Mouse (Mus musculus) ovary, adult 18-20 months (tissue): ENCODE measurements around the gene Strn4.

Experiments used
- DNase-seq: peaks from one replicate; pipeline ENCODE4 v3.0.0; 2022; ENCODE audit warnings: low spot score, mixed read lengths

The Strn4 gene

GRCm38 (mm10) chr7:16815351-16815941, at the start of gene Strn4:
Gene Strn4, plus strand, starts transcription at chr7:16815889.
- DNase-seq = no peak

- no peak for DNase-seq
Measured at GRCm38 (mm10) chr7:16766443-16766842, 49.2 kb upstream of the Strn4 start.

DNA sequence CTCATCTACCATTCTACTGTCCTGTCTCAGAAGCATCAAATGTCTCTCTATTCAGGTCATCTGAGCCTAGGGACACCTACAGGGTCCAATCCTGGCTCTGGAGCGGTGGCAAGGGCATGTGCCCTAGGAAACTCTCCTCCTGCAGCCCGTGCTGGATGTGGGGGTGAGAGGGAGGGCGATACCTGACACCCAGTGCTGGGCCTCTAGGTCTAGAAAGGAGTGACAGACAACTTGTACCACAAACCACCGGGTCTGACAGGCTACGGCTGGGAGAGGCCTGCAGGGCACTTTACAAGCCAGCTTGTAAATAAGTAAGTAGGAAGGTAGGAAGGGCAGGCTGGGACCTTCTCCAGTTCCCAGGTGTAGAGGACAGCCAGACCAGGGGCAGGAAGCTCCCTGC, 39.8 kb upstream of the Strn4 start:
- DNase-seq = no peak

DNA sequence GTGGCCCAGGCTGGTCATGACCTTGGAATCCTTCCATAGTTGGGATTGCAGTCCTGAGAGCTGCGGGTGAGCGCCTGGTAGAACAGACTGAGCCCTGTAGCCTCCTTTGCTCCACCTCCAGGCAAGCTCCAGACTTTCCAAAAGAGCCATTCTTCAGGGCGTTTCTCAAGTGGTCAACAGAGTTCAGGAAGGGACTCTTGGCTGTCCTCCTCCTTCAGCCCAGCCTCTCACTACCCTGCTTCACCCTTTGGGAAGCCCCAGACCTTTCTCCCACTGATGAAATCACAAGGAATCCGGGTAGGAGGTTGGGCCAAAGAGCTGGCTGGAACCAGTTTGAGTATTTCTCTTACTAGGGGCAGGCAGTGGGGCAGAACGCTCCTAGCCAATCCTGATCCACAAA, 35.6 kb upstream of the Strn4 start:
- DNase-seq = peak; percentile 39

- DNase-seq = peak; percentile 83
Measured at GRCm38 (mm10) chr7:16780825-16781554, 34.7 kb upstream of the Strn4 start, which contains the start of gene Slc1a5. Gene Slc1a5, plus strand, starts transcription at chr7:16781340.

DNA sequence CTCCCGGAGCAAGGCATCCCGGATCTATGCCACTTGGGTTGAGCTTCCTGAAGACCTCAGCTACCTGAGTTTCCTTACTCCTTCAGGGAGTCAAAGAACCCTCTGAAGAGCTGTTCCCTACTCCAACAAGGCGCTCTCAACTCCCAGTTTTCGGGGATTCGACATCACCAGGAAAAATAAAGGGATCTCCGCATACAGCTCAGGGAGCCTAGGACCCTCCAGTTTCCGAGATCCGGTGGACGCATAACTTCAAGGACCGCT, 34.2 kb upstream of the Strn4 start:
- no peak for DNase-seq

DNA sequence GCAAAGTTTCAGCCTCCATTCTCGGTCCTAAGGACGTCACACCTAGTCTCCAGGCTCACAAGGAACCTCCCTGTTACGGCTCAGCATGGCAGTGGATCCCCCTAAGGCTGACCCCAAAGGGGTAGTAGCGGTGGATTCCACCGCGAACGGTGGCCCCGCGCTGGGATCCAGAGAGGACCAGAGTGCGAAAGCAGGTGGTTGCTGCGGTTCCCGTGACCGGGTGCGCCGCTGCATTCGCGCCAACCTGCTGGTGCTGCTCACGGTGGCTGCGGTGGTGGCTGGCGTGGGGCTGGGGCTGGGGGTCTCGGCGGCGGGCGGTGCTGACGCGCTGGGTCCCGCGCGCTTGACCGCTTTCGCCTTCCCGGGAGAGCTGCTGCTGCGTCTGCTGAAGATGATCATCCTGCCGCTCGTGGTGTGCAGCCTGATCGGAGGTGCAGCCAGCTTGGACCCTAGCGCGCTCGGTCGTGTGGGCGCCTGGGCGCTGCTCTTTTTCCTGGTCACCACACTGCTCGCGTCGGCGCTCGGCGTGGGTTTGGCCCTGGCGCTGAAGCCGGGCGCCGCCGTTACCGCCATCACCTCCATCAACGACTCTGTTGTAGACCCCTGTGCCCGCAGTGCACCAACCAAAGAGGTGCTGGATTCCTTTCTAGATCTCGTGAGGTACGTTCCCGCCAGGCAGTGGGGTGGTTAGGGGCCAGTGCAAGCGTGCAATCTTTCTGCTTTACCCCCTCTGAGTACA, 33.7 kb upstream of the Strn4 start:
- DNase-seq = no peak

- DNase-seq = no peak
Measured at GRCm38 (mm10) chr7:16782555-16783125, 33.0 kb upstream of the Strn4 start.

DNA sequence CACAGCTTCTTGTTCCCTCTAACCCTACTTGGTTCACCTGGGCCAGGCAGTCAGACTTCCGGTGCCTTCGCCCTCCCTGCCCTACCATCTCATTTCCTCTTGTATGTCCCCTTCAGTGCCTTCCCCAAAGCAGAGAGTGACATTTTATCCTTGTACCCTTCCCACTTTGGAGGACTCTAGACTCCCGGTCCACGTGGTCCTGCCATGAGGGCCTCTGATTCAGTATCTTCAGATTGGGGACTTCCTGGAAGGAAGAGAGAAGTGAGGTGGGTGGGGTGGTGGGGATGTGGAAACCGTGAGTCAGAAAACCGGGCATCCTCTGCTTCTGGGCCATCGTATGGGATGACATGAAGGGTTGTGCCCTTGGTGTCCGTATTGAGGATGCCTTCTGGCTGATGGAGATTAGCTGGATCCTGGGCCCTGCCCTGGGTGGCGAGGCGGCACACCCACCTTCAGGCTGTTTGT, 32.4 kb upstream of the Strn4 start:
- DNase-seq = no peak

DNA sequence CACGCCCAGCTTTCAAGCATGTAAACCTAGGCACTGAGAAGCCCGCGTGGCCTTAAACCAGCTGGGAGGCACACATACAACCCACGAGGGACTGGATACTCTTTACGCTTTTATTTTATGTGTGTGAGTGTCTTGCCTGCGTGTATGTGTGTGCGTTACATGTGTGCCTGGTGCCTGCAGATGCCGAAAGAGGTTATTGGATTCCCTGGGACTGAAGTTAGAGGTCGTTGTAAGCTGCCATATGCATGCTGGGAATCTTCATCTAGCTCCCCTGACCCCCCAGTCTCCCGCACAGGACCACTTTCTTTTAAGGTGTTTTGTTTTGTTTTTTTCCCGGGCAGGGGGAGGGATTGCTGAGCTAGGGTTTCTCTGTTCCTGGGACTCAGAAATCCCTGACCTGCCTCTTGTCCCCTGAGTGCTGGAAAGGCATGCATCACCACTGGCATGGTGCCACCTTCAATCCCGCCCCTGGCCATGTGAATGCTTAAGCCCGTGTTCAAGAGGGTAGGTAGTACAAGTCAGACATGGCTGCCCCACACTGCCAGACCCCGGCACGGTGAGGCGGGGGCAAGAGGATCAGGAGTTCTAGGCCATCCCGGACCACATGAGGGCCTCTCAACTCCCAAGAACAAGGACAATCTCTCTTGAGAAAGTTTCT, 31.8 kb upstream of the Strn4 start:
- no peak for DNase-seq

DNA sequence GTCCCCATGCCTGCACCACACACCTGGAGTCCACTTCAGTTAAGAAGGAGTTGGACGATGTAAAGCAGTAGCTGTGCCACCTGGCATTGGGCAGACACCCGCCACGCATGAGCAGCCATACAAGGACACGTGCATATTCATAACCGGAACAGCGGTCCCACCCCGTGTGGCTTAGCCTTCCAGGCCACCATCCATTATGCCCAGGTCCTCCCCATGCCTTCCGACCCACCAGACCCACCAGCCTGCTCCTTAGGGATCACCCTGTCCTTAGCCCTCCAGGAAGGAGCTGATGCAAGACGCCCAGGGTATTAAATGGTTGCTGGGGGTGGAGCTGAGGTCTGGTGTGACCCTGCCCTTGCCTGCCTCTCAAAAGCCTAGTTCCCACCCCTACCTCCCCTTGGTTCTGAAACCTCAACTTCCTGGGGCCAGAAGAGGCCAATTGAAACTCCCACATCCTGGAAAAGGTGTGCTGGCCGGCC, 31.2 kb upstream of the Strn4 start:
- no peak for DNase-seq

GRCm38 (mm10) chr7:16785541-16786083, 30.1 kb upstream of the Strn4 start:
- DNase-seq = no peak

DNA sequence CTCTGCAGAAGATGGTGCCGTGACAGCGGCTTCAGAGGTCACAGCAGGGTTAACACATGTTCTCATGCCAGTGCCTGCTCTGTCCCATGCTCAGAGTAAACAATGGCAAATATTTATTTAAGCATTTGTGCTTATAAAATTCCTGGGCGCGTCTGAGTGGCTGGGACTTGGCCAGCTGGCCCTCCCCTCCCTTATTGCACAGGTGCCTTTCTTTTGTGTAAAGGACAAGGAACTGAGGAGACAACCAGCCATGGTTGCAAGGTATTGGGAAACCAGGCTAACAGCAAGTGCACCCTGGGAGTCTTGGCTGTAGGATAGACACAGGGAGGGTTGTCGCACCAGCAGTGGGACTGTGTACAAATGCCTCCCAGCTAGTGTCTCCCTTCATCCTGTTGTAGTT, 23.4 kb upstream of the Strn4 start:
- DNase-seq = no peak

- DNase-seq = no peak
Measured at GRCm38 (mm10) chr7:16793010-16793725, 22.5 kb upstream of the Strn4 start.

- no peak for DNase-seq
Measured at GRCm38 (mm10) chr7:16794886-16795285, 20.8 kb upstream of the Strn4 start.

- DNase-seq = no peak
Measured at GRCm38 (mm10) chr7:16804409-16805028, 11.2 kb upstream of the Strn4 start.

GRCm38 (mm10) chr7:16807936-16808335, 7.8 kb upstream of the Strn4 start:
- no peak for DNase-seq

GRCm38 (mm10) chr7:16808647-16809046, 7.0 kb upstream of the Strn4 start:
- no peak for DNase-seq

DNA sequence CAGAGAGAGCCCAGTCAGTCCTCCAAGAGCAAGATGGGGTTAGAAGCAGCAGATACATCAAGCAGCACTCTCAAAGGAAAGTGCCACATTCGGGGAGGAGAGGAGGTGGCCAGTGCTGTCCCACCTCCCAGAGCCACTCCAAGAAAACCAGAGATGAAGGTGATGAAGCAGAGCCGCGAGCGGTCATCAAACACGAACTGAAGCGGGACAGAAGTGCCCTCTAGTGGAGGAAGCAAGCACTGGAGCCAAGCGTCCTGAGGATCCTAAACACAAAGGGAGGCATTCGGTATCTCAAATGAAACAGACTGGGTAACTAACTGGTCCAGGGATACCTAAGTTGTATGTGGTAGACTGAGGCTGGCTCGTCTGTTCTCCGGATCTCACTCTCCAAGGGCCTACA, 6.0 kb upstream of the Strn4 start:
- no peak for DNase-seq

- no peak for DNase-seq
Measured at GRCm38 (mm10) chr7:16810399-16810919, 5.2 kb upstream of the Strn4 start.
